Mouse (Mus musculus): ENCODE results near the gene Ppp2r5c. TPM values are rescaled to one million over a fixed set of nuclear protein-coding genes. Genes with fewer than 3 reads are reported as not detected.

Ppp2r5c gene
- total and polyA plus RNA-seq, 3 experiments = 72.0 to 100.0 (median 93.9) TPM

DNA sequence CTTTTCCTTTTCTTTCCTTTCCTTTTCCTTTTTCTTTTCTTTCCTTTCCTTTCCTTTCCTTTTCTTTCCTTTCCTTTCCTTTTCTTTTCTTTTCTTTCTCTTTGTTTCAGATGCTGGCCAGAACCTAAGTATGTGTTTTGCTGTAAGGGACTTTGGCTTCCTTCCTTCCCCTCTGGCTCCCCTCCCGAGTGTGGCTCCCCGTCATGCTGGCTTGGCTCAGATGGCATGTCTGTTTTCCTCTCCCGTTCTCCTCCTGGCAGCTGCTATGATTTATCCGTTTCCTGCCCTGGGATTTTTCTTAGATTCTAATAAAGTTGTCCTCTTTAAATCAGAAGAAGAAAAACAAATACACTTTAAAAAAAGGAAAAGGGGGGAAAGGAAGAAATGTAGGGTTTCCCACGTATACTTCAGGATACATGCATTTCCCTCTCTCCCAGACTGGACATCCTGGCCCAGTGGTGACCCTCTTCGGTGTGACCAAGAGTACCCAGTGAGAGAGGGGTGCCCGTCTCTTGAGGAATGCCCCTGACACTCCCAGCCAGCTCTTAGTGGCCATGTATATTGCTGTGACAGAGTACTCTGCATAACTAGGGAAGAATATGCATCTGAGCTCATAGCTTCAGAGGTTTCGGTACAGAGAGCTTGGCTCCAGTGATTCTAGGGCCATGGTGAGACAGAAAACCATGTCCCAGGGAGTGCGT, 63.4 kb downstream of the Ppp2r5c start:
- TF ChIP-seq MEF2A (IDR thresholded peaks at IDR 0.05; ENCODE audit: extremely low read depth, insufficient replicate concordance, low read depth, low read length, poor library complexity, severe bottlenecking) (no peak), MXI1 (IDR thresholded peaks at IDR 0.05; ENCODE audit: low read depth, low read length) (no peak), KAT2A (conservative IDR thresholded peaks at IDR 0.05; ENCODE audit: low read depth, low read length) (no peak), ZC3H11A (IDR thresholded peaks at IDR 0.05; ENCODE audit: low read depth, low read length) (no peak), ETS1 (IDR thresholded peaks at IDR 0.05; ENCODE audit: low read depth, low read length) (no peak), MYB (IDR thresholded peaks at IDR 0.05; ENCODE audit: low read depth, low read length) (no peak), TCF12 (IDR thresholded peaks at IDR 0.05; ENCODE audit: low read depth, low read length) (no peak), CTCF (IDR thresholded peaks at IDR 0.05 in 2 of 3, conservative IDR thresholded peaks at IDR 0.05 in 1 of 3; ENCODE audit: control insufficient read depth in 1 of 3, insufficient read depth in 1 of 3, low read depth in 2 of 3, low read length in 3 of 3, poor library complexity in 1 of 3, severe bottlenecking in 1 of 3) (no peak), RCOR1 (IDR thresholded peaks at IDR 0.05; ENCODE audit: low read depth, low read length) (no peak), ZMIZ1 (IDR thresholded peaks at IDR 0.05; ENCODE audit: low read depth, low read length) (no peak), SMC3 (IDR thresholded peaks at IDR 0.05; ENCODE audit: low read depth, low read length) (no peak), POLR2A (IDR thresholded peaks at IDR 0.05; ENCODE audit: control insufficient read depth in 1 of 2, insufficient read depth in 1 of 2, low read depth in 1 of 2, low read length in 2 of 2, poor library complexity in 1 of 2) (no peak), NELFE (IDR thresholded peaks at IDR 0.05; ENCODE audit: low read depth, low read length) (no peak), SIN3A (IDR thresholded peaks at IDR 0.05; ENCODE audit: low read length) (no peak), MAX (IDR thresholded peaks at IDR 0.05; ENCODE audit: low read length) (no peak), CHD1 (IDR thresholded peaks at IDR 0.05; ENCODE audit: low read depth, low read length) (no peak), GATA1 (IDR thresholded peaks at IDR 0.05; ENCODE audit: low read depth, low read length) (no peak), TAL1 (IDR thresholded peaks at IDR 0.05; ENCODE audit: low read length) (no peak), HCFC1 (IDR thresholded peaks at IDR 0.05; ENCODE audit: low read depth, low read length) (no peak)
- H3K9me3 ChIP-seq (replicated peaks; ENCODE audit: insufficient read depth, low read length) = no peaks in the 10 kb centered on the region
- peaks cover 50% of the 10 kb centered on the region for H3K79me2 ChIP-seq (ENCODE audit: control insufficient read depth, insufficient read depth, low read length, poor library complexity)
- H3K27me3 ChIP-seq (ENCODE audit: control insufficient read depth in 1 of 2, insufficient read depth in 2 of 2, low read length in 2 of 2) = no peaks in the 10 kb centered on the region
- 0 out of 4 replicates have a peak, but pooled peaks cover 0 to 3% of the 10 kb centered on the region in 2 experiments for H3K4me1 ChIP-seq (ENCODE audit: control insufficient read depth in 1 of 2, insufficient read depth in 2 of 2, low read length in 2 of 2)
- peaks cover 0 to 2% of the 10 kb centered on the region in 2 experiments; a peak in 1 of 4 replicates for H3K36me3 ChIP-seq (ENCODE audit: control insufficient read depth in 1 of 2, insufficient read depth in 2 of 2, low read length in 2 of 2)
- no peak overlapping the region for H3K27ac ChIP-seq (ENCODE audit: control insufficient read depth, low read depth, low read length)
- no peak overlapping the region for H3K9ac ChIP-seq (ENCODE audit: control insufficient read depth, low read depth, low read length, poor library complexity, severe bottlenecking)
- H3K4me3 ChIP-seq (ENCODE audit: control insufficient read depth in 1 of 2, insufficient read depth in 1 of 2, low read depth in 2 of 2, low read length in 2 of 2) = no peak overlapping the region
- DNase-seq (ENCODE audit: low read depth, low spot score) = no peak

DNA sequence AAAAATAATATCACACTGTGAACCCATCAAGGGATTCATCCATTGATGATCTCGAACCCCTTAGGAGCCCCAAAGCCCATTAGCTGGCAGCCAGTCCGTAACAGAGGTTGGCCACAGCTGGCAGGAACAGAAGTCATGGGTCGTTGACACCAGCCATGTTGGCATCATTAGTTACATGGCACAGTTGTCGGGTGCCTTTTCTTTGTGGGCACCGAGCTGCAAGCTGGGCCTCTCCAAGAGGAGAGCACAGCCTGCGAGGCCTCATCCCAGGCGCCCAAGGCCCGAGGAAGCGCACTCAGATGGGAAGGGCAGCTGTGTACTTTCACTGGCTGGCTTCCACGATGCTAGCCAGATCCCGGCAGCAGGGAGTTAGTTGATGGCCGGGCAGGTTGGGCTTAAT, 64.3 kb downstream of the Ppp2r5c start:
- Histone ChIP-seq H3K9ac (ENCODE audit: control insufficient read depth, low read depth, low read length, poor library complexity, severe bottlenecking) (no peak overlapping the region), H3K27ac (ENCODE audit: control insufficient read depth, low read depth, low read length) (no peak overlapping the region), H3K4me3 (ENCODE audit: control insufficient read depth in 1 of 2, insufficient read depth in 1 of 2, low read depth in 2 of 2, low read length in 2 of 2) (no peak overlapping the region), H3K9me3 (replicated peaks; ENCODE audit: insufficient read depth, low read length) (no peaks in the 10 kb centered on the region), H3K79me2 (ENCODE audit: control insufficient read depth, insufficient read depth, low read length, poor library complexity) (peaks cover 42% of the 10 kb centered on the region), H3K4me1 (ENCODE audit: control insufficient read depth in 1 of 2, insufficient read depth in 2 of 2, low read length in 2 of 2) (0 out of 4 replicates have a peak, but pooled peaks cover 0 to 3% of the 10 kb centered on the region in 2 experiments), H3K27me3 (ENCODE audit: control insufficient read depth in 1 of 2, insufficient read depth in 2 of 2, low read length in 2 of 2) (no peaks in the 10 kb centered on the region), H3K36me3 (ENCODE audit: control insufficient read depth in 1 of 2, insufficient read depth in 2 of 2, low read length in 2 of 2) (peaks cover 0 to 2% of the 10 kb centered on the region in 2 experiments; a peak in 1 of 4 replicates)
- no peak for TF ChIP-seq CTCF (IDR thresholded peaks at IDR 0.05 in 2 of 3, conservative IDR thresholded peaks at IDR 0.05 in 1 of 3; ENCODE audit: control insufficient read depth in 1 of 3, insufficient read depth in 1 of 3, low read depth in 2 of 3, low read length in 3 of 3, poor library complexity in 1 of 3, severe bottlenecking in 1 of 3)
- TF ChIP-seq NELFE (IDR thresholded peaks at IDR 0.05; ENCODE audit: low read depth, low read length) = no peak
- TF ChIP-seq MYC (IDR thresholded peaks at IDR 0.05; ENCODE audit: low read depth, low read length) = no peak
- TF ChIP-seq USF1 (IDR thresholded peaks at IDR 0.05; ENCODE audit: low read depth, low read length) = no peak
- TF ChIP-seq MYB (IDR thresholded peaks at IDR 0.05; ENCODE audit: low read depth, low read length) = no peak
- TF ChIP-seq POLR2AphosphoS2 (IDR thresholded peaks at IDR 0.05; ENCODE audit: low read length) = no peak
- TF ChIP-seq HCFC1 (IDR thresholded peaks at IDR 0.05; ENCODE audit: low read depth, low read length) = no peak
- no peak for TF ChIP-seq CHD2 (IDR thresholded peaks at IDR 0.05; ENCODE audit: low read length)
- TF ChIP-seq MAX (IDR thresholded peaks at IDR 0.05; ENCODE audit: low read length) = no peak
- TF ChIP-seq MAZ (IDR thresholded peaks at IDR 0.05; ENCODE audit: low read depth, low read length) = no peak
- TF ChIP-seq KAT2A (conservative IDR thresholded peaks at IDR 0.05; ENCODE audit: low read depth, low read length) = no peak
- no peak for TF ChIP-seq MXI1 (IDR thresholded peaks at IDR 0.05; ENCODE audit: low read depth, low read length)
- no peak for TF ChIP-seq POLR2AphosphoS5 (IDR thresholded peaks at IDR 0.05; ENCODE audit: borderline replicate concordance, low read depth, low read length)
- no peak for TF ChIP-seq GATA1 (IDR thresholded peaks at IDR 0.05; ENCODE audit: low read depth, low read length)
- no peak for TF ChIP-seq ELF1 (IDR thresholded peaks at IDR 0.05; ENCODE audit: low read depth, low read length)
- no peak for TF ChIP-seq RAD21 (IDR thresholded peaks at IDR 0.05; ENCODE audit: low read depth, low read length)
- TF ChIP-seq BHLHE40 (IDR thresholded peaks at IDR 0.05; ENCODE audit: borderline replicate concordance, low read depth, low read length) = no peak
- TF ChIP-seq ZKSCAN1 (IDR thresholded peaks at IDR 0.05; ENCODE audit: low read depth, low read length) = no peak
- TF ChIP-seq TBP (IDR thresholded peaks at IDR 0.05; ENCODE audit: low read depth, low read length) = no peak
- no peak for DNase-seq (ENCODE audit: low read depth, low spot score)

Data from MEL (cell line).